Comparison of ENCODE assay signal across 8 mouse cellular contexts in genomic region chr4:126286492-126286891, GRCm38 (mm10). TPM values are rescaled to one million over a fixed set of nuclear protein-coding genes. Genes with fewer than 3 reads are reported as not detected.
A peak's percentile ranks its signal among the peaks of the same experiment; 100 is the strongest.
DNase-seq lines count a peak whose midpoint lies in the region; ATAC-seq and TF ChIP-seq lines count a peak whose summit lies in the region.

TSS of gene Col8a2 (plus strand) at chr4:126286793.

- H3K36me3 ChIP-seq in heart, postnatal 0 days (replicated peaks; ENCODE audit: control insufficient read depth, insufficient read depth, low read length): no peaks in the 10 kb centered on the region
- no peaks in the 10 kb centered on the region for H3K36me3 ChIP-seq in liver, adult 2 months (ENCODE audit: control insufficient read depth, insufficient read depth, low read length)
- H3K36me3 ChIP-seq in neural tube, embryonic 12.5 days: no peaks in the 10 kb centered on the region

- no peaks in the 10 kb centered on the region for H3K4me1 ChIP-seq in heart, postnatal 0 days (ENCODE audit: control insufficient read depth, insufficient read depth)
- peaks cover 2% of the 10 kb centered on the region for H3K4me1 ChIP-seq in liver, adult 2 months (ENCODE audit: control insufficient read depth, insufficient read depth, low read length)
- peaks cover 8% of the 10 kb centered on the region; the same call in 1 of the 2 replicates for H3K4me1 ChIP-seq in neural tube, embryonic 12.5 days

- no peak within 1 kb of the TSS for H3K9ac ChIP-seq in heart, postnatal 0 days (replicated peaks; ENCODE audit: low read depth, low read length)
- peak within 1 kb of the TSS; percentile 35 for H3K9ac ChIP-seq in liver, adult 2 months (ENCODE audit: low read depth, low read length)
- H3K9ac ChIP-seq in neural tube, embryonic 12.5 days: peak within 1 kb of the TSS; percentile 29; the same call in 1 of the 2 replicates

- H3K9me3 ChIP-seq in heart, postnatal 0 days (replicated peaks; ENCODE audit: control insufficient read depth, low read length): no peaks in the 10 kb centered on the region
- peaks cover 6% of the 10 kb centered on the region; the same call in 1 of the 2 replicates for H3K9me3 ChIP-seq in neural tube, embryonic 12.5 days

- WGBS in heart, postnatal 0 days: 3% methylated on average over 36 of the region's 42 CpGs
- WGBS in liver, adult 2 months: 4% methylated on average over 36 of the region's 42 CpGs
- 2% methylated on average over 42 of the region's 42 CpGs for WGBS in neural tube, embryonic 12.5 days

- peak within 1 kb of the TSS; percentile 67 for H3K4me2 ChIP-seq in heart, postnatal 0 days (ENCODE audit: low read depth, low read length)
- H3K4me2 ChIP-seq in neural tube, embryonic 12.5 days (replicated peaks): peak within 1 kb of the TSS; percentile 60

- no peak within 1 kb of the TSS for H3K27ac ChIP-seq in heart, postnatal 0 days (ENCODE audit: low read depth)
- no peak within 1 kb of the TSS for H3K27ac ChIP-seq in liver, adult 2 months (replicated peaks; ENCODE audit: insufficient read depth, low read depth, low read length)
- H3K27ac ChIP-seq in neural tube, embryonic 12.5 days: no peak within 1 kb of the TSS

- H3K4me3 ChIP-seq in heart, postnatal 0 days (ENCODE audit: low read depth, low read length): peak within 1 kb of the TSS; percentile 45
- H3K4me3 ChIP-seq in liver, adult 2 months (ENCODE audit: insufficient read depth, low read depth, low read length): peak within 1 kb of the TSS; percentile 47; the same call in 1 of the 2 replicates
- H3K4me3 ChIP-seq in neural tube, embryonic 12.5 days: peak within 1 kb of the TSS; percentile 38

- DNase-seq in thymus, postnatal 4 days: peak; percentile 28
- no peak for DNase-seq in thymus, adult 18-20 months
- no peak for DNase-seq in heart, postnatal 0 days (ENCODE audit: low spot score)
- DNase-seq in liver, adult 2 months (ENCODE audit: extremely low read depth, low read depth, low spot score): no peak
- DNase-seq in layer of hippocampus, postnatal 10 days (ENCODE audit: low spot score in 2 of 2): no peak

- TF ChIP-seq EP300 in heart, postnatal 0 days (IDR thresholded peaks at IDR 0.05; ENCODE audit: low read depth): no peak

- no peak for TF ChIP-seq CTCF in heart, postnatal 0 days (IDR thresholded peaks at IDR 0.05; ENCODE audit: low read depth)
- no peak for TF ChIP-seq CTCF in liver, adult 2 months (IDR thresholded peaks at IDR 0.05; ENCODE audit: low read depth, low read length)

- no peak for TF ChIP-seq POLR2A in liver, adult 2 months (IDR thresholded peaks at IDR 0.05; ENCODE audit: extremely low read depth, insufficient read depth, low read length)

- peaks cover 65% of the 10 kb centered on the region for H3K27me3 ChIP-seq in heart, postnatal 0 days (ENCODE audit: control insufficient read depth, insufficient read depth, low read length)
- H3K27me3 ChIP-seq in liver, adult 2 months (ENCODE audit: control insufficient read depth, insufficient read depth, low read length): peaks cover 12% of the 10 kb centered on the region
- H3K27me3 ChIP-seq in neural tube, embryonic 12.5 days (replicated peaks): peaks cover 52% of the 10 kb centered on the region

- ATAC-seq in heart, postnatal 0 days (ENCODE audit: insufficient read depth, low read depth): peak; percentile 39; the same call in 1 of the 2 replicates
- no peak for ATAC-seq in neural tube, embryonic 12.5 days (ENCODE audit: low FRiP score, low read depth)
- no peak for ATAC-seq in inflammation-experienced regulatory T-cells, adult 6 months
- ATAC-seq in activated CD4-positive, CD25-positive, alpha-beta regulatory T cell, adult 4 months: no peak

- H3K79me2 ChIP-seq in liver, adult 2 months (ENCODE audit: control insufficient read depth, insufficient read depth, low read length): no peaks in the 10 kb centered on the region

RNA-seq across cellular contexts. Expression of gene Col8a2, which starts in this region (rescaled TPM):
- 3.8 and 4.3 TPM in 2 replicates for total RNA-seq in heart, postnatal 0 days (2014; rRNA removed; ENCODE audit: low replicate concordance)
- 0.71 and 1.1 TPM in 2 replicates for polyA plus RNA-seq in heart, postnatal 0 days (2015; fragmentation: Nextera tagmentation; extraction: Ambion mirVana)
- 0.07 and 0.09 TPM in 2 replicates for total RNA-seq in liver, adult 2 months (2014; rRNA removed)
- 0.10 and 0.17 TPM in 2 replicates for polyA plus RNA-seq in liver, adult 2 months (2012; rRNA removed)
- 12.1 and 13.8 TPM in 2 replicates for polyA plus RNA-seq in neural tube, embryonic 12.5 days (2016; fragmentation: Nextera tagmentation; extraction: Ambion mirVana)
- total RNA-seq in layer of hippocampus, postnatal 10 days (2021): 1 to 10 TPM; 1.6 to 3.6 TPM
- not detected for polyA plus RNA-seq in inflammation-experienced regulatory T-cells, adult 6 months (2017; shearing (Covaris generic))
- not detected for polyA plus RNA-seq in activated CD4-positive, CD25-positive, alpha-beta regulatory T cell, adult 4 months (2017; shearing (Covaris generic))
